Mouse (Mus musculus) bone marrow, adult 2 months (tissue): Measurements from ENCODE around the gene Dlgap1.
A peak's percentile ranks its signal among the peaks of the same experiment; 100 is the strongest.

Experiments used
- CTCF ChIP-seq: fragments of 200-500 bp; IDR thresholded peaks from 2 replicates; pipeline ENCODE4 v1.5.1; 2011; ENCODE audit warnings: low read length, control low read depth; ENCODE audit not compliant: control insufficient read depth, insufficient read depth
- POLR2A ChIP-seq: fragments of 200-500 bp; IDR thresholded peaks from 2 replicates; pipeline ENCODE4 v1.6.1; 2011; ENCODE audit warnings: low read depth, mild to moderate bottlenecking, control low read depth, low read length, borderline replicate concordance; ENCODE audit not compliant: control insufficient read depth

- no peak for TF ChIP-seq POLR2A
- TF ChIP-seq CTCF: peak; percentile 58
Measured at GRCm38 (mm10) chr17:70633181-70633944, 664.5 kb downstream of the Dlgap1 start.
